Mouse (Mus musculus): ENCODE data around the gene Ins2. TPM values are rescaled to one million over a fixed set of nuclear protein-coding genes. Genes with fewer than 3 reads are reported as not detected.

The Ins2 gene
- total and polyA plus RNA-seq, 3 experiments, result not detected

- no peak for DNase-seq (ENCODE audit: low read depth, low spot score)
- Histone ChIP-seq H3K79me2 (ENCODE audit: control insufficient read depth, insufficient read depth, low read length, poor library complexity) (no peaks in the 10 kb centered on the region), H3K4me3 (ENCODE audit: control insufficient read depth in 1 of 2, insufficient read depth in 1 of 2, low read depth in 2 of 2, low read length in 2 of 2) (no peak overlapping the region), H3K27me3 (ENCODE audit: control insufficient read depth in 1 of 2, insufficient read depth in 2 of 2, low read length in 2 of 2) (no peaks in the 10 kb centered on the region), H3K36me3 (ENCODE audit: control insufficient read depth in 1 of 2, insufficient read depth in 2 of 2, low read length in 2 of 2) (no peaks in the 10 kb centered on the region), H3K4me1 (ENCODE audit: control insufficient read depth in 1 of 2, insufficient read depth in 2 of 2, low read length in 2 of 2) (no peaks in the 10 kb centered on the region), H3K9ac (ENCODE audit: control insufficient read depth, low read depth, low read length, poor library complexity, severe bottlenecking) (no peak overlapping the region), H3K27ac (ENCODE audit: control insufficient read depth, low read depth, low read length) (no peak overlapping the region), H3K9me3 (replicated peaks; ENCODE audit: insufficient read depth, low read length) (no peaks in the 10 kb centered on the region)
- TF ChIP-seq CHD1 (IDR thresholded peaks at IDR 0.05; ENCODE audit: low read depth, low read length) (no peak), MEF2A (IDR thresholded peaks at IDR 0.05; ENCODE audit: extremely low read depth, insufficient replicate concordance, low read depth, low read length, poor library complexity, severe bottlenecking) (no peak), GABPA (IDR thresholded peaks at IDR 0.05; ENCODE audit: low read depth, low read length) (no peak), NRF1 (IDR thresholded peaks at IDR 0.05; ENCODE audit: insufficient read depth, low read depth, low read length, poor library complexity, severe bottlenecking) (no peak), JUND (IDR thresholded peaks at IDR 0.05; ENCODE audit: low read depth, low read length) (no peak), USF1 (IDR thresholded peaks at IDR 0.05; ENCODE audit: low read depth, low read length) (no peak), CTCF (IDR thresholded peaks at IDR 0.05 in 2 of 3, conservative IDR thresholded peaks at IDR 0.05 in 1 of 3; ENCODE audit: control insufficient read depth in 1 of 3, insufficient read depth in 1 of 3, low read depth in 2 of 3, low read length in 3 of 3, poor library complexity in 1 of 3, severe bottlenecking in 1 of 3) (no peak), ZC3H11A (IDR thresholded peaks at IDR 0.05; ENCODE audit: low read depth, low read length) (no peak), TBP (IDR thresholded peaks at IDR 0.05; ENCODE audit: low read depth, low read length) (no peak), MYB (IDR thresholded peaks at IDR 0.05; ENCODE audit: low read depth, low read length) (no peak), SMC3 (IDR thresholded peaks at IDR 0.05; ENCODE audit: low read depth, low read length) (no peak), ZMIZ1 (IDR thresholded peaks at IDR 0.05; ENCODE audit: low read depth, low read length) (no peak), ZNF384 (IDR thresholded peaks at IDR 0.05; ENCODE audit: low read depth, low read length) (no peak), POLR2A (IDR thresholded peaks at IDR 0.05; ENCODE audit: control insufficient read depth in 1 of 2, insufficient read depth in 1 of 2, low read depth in 1 of 2, low read length in 2 of 2, poor library complexity in 1 of 2) (no peak), TCF12 (IDR thresholded peaks at IDR 0.05; ENCODE audit: low read depth, low read length) (no peak), UBTF (IDR thresholded peaks at IDR 0.05; ENCODE audit: borderline replicate concordance, insufficient read depth, low read depth, low read length) (no peak), CHD2 (IDR thresholded peaks at IDR 0.05; ENCODE audit: low read length) (no peak)
Measured at GRCm38 (mm10) chr7:142667521-142667920, 75.7 kb downstream of the Ins2 start.

GRCm38 (mm10) chr7:142666659-142667058 is 76.5 kb downstream of the Ins2 start, which contains the start of gene Igf2:
Igf2 (minus strand) TSS chr7:142666816.
- Histone ChIP-seq H3K4me1 (ENCODE audit: control insufficient read depth in 1 of 2, insufficient read depth in 2 of 2, low read length in 2 of 2) (no peaks in the 10 kb centered on the region), H3K9ac (ENCODE audit: control insufficient read depth, low read depth, low read length, poor library complexity, severe bottlenecking) (no peak within 1 kb of the TSS), H3K36me3 (ENCODE audit: control insufficient read depth in 1 of 2, insufficient read depth in 2 of 2, low read length in 2 of 2) (no peaks in the 10 kb centered on the region), H3K4me3 (ENCODE audit: control insufficient read depth in 1 of 2, insufficient read depth in 1 of 2, low read depth in 2 of 2, low read length in 2 of 2) (no peak within 1 kb of the TSS), H3K27me3 (ENCODE audit: control insufficient read depth in 1 of 2, insufficient read depth in 2 of 2, low read length in 2 of 2) (no peaks in the 10 kb centered on the region), H3K27ac (ENCODE audit: control insufficient read depth, low read depth, low read length) (no peak within 1 kb of the TSS), H3K79me2 (ENCODE audit: control insufficient read depth, insufficient read depth, low read length, poor library complexity) (no peaks in the 10 kb centered on the region), H3K9me3 (replicated peaks; ENCODE audit: insufficient read depth, low read length) (no peaks in the 10 kb centered on the region)
- DNase-seq (ENCODE audit: low read depth, low spot score), result no peak
- TF ChIP-seq NELFE (IDR thresholded peaks at IDR 0.05; ENCODE audit: low read depth, low read length), result no peak
- TF ChIP-seq USF2 (IDR thresholded peaks at IDR 0.05; ENCODE audit: borderline replicate concordance in 1 of 2, insufficient read depth in 1 of 2, low read depth in 1 of 2, low read length in 2 of 2), result no peak
